Mouse (Mus musculus) spleen, adult 2 months (tissue): ENCODE results near the gene Pold2.

Experiments
- CTCF ChIP-seq: fragments of 200-500 bp; IDR thresholded peaks from 2 replicates; pipeline ENCODE4 v1.5.1; 2011; ENCODE audit warnings: mild to moderate bottlenecking, inconsistent platforms; ENCODE audit not compliant: insufficient read depth, insufficient read length, insufficient replicate concordance; ENCODE audit errors: extremely low read depth
- POLR2A ChIP-seq: fragments of 200-500 bp; IDR thresholded peaks from 2 replicates; pipeline ENCODE4 v1.6.1; 2011; ENCODE audit warnings: low read depth, low read length, inconsistent platforms

DNA sequence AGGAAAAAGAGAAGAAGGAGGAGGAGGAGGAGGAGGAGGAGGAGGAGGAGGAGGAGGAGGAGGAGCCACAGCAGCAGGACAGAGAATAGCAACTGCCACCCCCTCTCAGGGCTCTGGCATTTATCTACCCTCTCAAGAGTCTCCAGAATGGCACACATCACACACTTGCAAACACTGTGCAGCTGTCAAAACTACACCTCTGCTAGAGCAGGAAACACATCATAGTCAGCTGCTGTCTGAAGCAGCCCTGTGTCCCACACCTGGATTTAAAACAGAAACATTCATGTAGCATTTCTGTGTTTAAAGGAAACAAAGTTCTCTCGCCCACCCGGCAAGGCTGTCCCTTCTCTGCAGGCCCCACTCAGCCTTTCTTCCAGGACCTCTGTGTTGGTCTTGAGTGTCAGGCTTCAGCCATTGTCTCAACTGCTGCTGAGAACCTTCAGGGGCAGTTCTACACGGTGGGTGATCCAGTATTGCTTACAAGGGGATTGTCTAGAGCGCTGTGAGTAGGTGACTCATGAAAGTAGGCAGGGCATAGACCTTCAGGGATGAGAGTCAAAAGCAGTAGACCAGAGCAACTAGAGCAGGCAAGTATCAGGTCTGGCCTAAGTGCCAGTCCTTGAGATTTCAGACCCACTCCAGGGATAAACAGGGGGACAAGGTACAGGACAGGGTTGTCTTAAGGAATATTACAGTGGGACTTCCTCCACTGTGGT is 26.9 kb downstream of the Pold2 start:
- TF ChIP-seq POLR2A, result no peak
- no peak for TF ChIP-seq CTCF
